Mouse (Mus musculus) heart, embryonic 14.5 days (tissue): Measurements from ENCODE around the gene Gm17571. TPM values are rescaled to one million over a fixed set of nuclear protein-coding genes. Genes with fewer than 3 reads are reported as not detected.

Source experiments
- ATAC-seq: fragments of 200-750 bp; cut with Nextera tagmentation; 2 replicates; pipeline ENCODE4 v1.8.0; 2017; ENCODE audit warnings: low read depth, moderate TSS enrichment; ENCODE audit not compliant: insufficient number of reproducible peaks, insufficient read depth, low FRiP score
- H3K27ac ChIP-seq, 2 experiments: fragments of 200-500 bp in 1 of 2; fragments of 300-500 bp in 1 of 2; sonication (generic) in 1 of 2; replicated peaks in 1 of 2; 2 replicates each; pipeline ENCODE4 v1.5.1; 2012 to 2014; ENCODE audit warnings: low read depth in 2 of 2, low read length in 2 of 2, control low read depth in 1 of 2, mild to moderate bottlenecking in 1 of 2, mixed read lengths in 1 of 2; ENCODE audit not compliant: control insufficient read depth in 1 of 2, insufficient read depth in 1 of 2
- H3K27me3 ChIP-seq: fragments of 300-500 bp; sonication (generic); 2 replicates; pipeline ENCODE4 v1.6.1; 2014; ENCODE audit warnings: mild to moderate bottlenecking, low read length, control low read depth; ENCODE audit not compliant: control insufficient read depth, insufficient read depth
- H3K36me3 ChIP-seq: fragments of 300-500 bp; sonication (generic); 2 replicates; pipeline ENCODE4 v1.6.1; 2014; ENCODE audit warnings: mild to moderate bottlenecking, control low read depth, low read length, mixed read lengths; ENCODE audit not compliant: control insufficient read depth, insufficient read depth
- H3K4me1 ChIP-seq, 2 experiments: fragments of 200-500 bp in 1 of 2; fragments of 300-500 bp in 1 of 2; sonication (generic) in 1 of 2; 2 replicates each; pipeline ENCODE4 v1.6.1; 2012 to 2014; ENCODE audit warnings: low read length in 2 of 2, control low read depth in 1 of 2, mixed read lengths in 1 of 2; ENCODE audit not compliant: control insufficient read depth in 2 of 2, insufficient read depth in 2 of 2
- H3K4me2 ChIP-seq: fragments of 300-500 bp; sonication (generic); 2 replicates; pipeline ENCODE4 v1.6.1; 2014; ENCODE audit warnings: mild to moderate bottlenecking, low read length
- H3K4me3 ChIP-seq, 2 experiments: fragments of 200-500 bp in 1 of 2; fragments of 300-500 bp in 1 of 2; sonication (generic) in 1 of 2; 2 replicates each; pipeline ENCODE4 v1.5.1; 2012 to 2014; ENCODE audit warnings: low read length in 2 of 2, mild to moderate bottlenecking in 2 of 2, control low read depth in 1 of 2, low read depth in 1 of 2, moderate library complexity in 1 of 2; ENCODE audit not compliant: control insufficient read depth in 1 of 2, insufficient read depth in 1 of 2
- H3K9ac ChIP-seq: fragments of 300-500 bp; sonication (generic); 2 replicates; pipeline ENCODE4 v1.6.1; 2014; ENCODE audit warnings: mild to moderate bottlenecking, low read length
- H3K9me3 ChIP-seq: fragments of 300-500 bp; sonication (generic); 2 replicates; pipeline ENCODE4 v1.6.1; 2016; ENCODE audit warnings: low read length, control low read depth; ENCODE audit not compliant: control insufficient read depth
- WGBS: fragments of 180-500 bp; shearing (Covaris S2); extraction: QIAGEN DNeasy Blood & Tissue Kit; methylation state at CpG from one replicate; pipeline ENCODE4 v1.1.7; 2014; 5-methylcytosine and 5-hydroxymethylcytosine counted together
- polyA plus RNA-seq: library from polyadenylated mRNA; unstranded; fragments of >200 nt; fragmentation: Nextera tagmentation; extraction: Ambion mirVana; gene quantifications from 2 replicates; pipeline ENCODE4 v1.2.1, GENCODE M21; 2014

Gm17571 gene
- polyA plus RNA-seq, 1 experiment from 2014 or later, result not detected

GRCm38 (mm10) chr9:13466816-13467215 lies 20.3 kb upstream of the Gm17571 start:
- H3K4me1 ChIP-seq, result peaks cover 17 to 44% of the 10 kb centered on the region in 2 experiments
- no peaks in the 10 kb centered on the region for H3K9me3 ChIP-seq
- no peaks in the 10 kb centered on the region for H3K36me3 ChIP-seq
- no peak for ATAC-seq
- 82% methylated on average over 10 of the region's 10 CpGs for WGBS
- H3K27me3 ChIP-seq, result no peaks in the 10 kb centered on the region
- no peak overlapping the region for H3K4me3 ChIP-seq
- no peak overlapping the region for H3K4me2 ChIP-seq
- H3K9ac ChIP-seq, result no peak overlapping the region
- 0 out of 4 replicates have a peak overlapping the region, but pooled peaks have one; percentile 6 to 12 for H3K27ac ChIP-seq

GRCm38 (mm10) chr9:13466351-13466750 lies 19.8 kb upstream of the Gm17571 start:
- no peak for ATAC-seq

GRCm38 (mm10) chr9:13465358-13466020 lies 18.9 kb upstream of the Gm17571 start:
- H3K4me3 ChIP-seq, result no peak overlapping the region
- no peak overlapping the region for H3K9ac ChIP-seq
- WGBS, result 46% methylated on average over 4 of the region's 4 CpGs
- ATAC-seq, result no peak
- H3K4me2 ChIP-seq, result no peak overlapping the region
- peaks cover 15 to 42% of the 10 kb centered on the region in 2 experiments for H3K4me1 ChIP-seq
- H3K27me3 ChIP-seq, result no peaks in the 10 kb centered on the region
- no peaks in the 10 kb centered on the region for H3K9me3 ChIP-seq
- no peaks in the 10 kb centered on the region for H3K36me3 ChIP-seq
- no peak overlapping the region for H3K27ac ChIP-seq

More at GRCm38 (mm10) chr9:13466351-13466750, 19.8 kb upstream of the Gm17571 start:
- no peak overlapping the region for H3K4me3 ChIP-seq
- H3K27ac ChIP-seq, result peak overlapping the region; percentile 16 to 37; a peak in 1 of 4 replicates
- WGBS, result 69% methylated on average over 4 of the region's 4 CpGs
- H3K4me1 ChIP-seq, result peaks cover 17 to 44% of the 10 kb centered on the region in 2 experiments
- no peak overlapping the region for H3K9ac ChIP-seq
- no peaks in the 10 kb centered on the region for H3K27me3 ChIP-seq
- no peaks in the 10 kb centered on the region for H3K36me3 ChIP-seq
- H3K9me3 ChIP-seq, result no peaks in the 10 kb centered on the region
- H3K4me2 ChIP-seq, result no peak overlapping the region

- Histone ChIP-seq H3K4me2 (no peak overlapping the region), H3K36me3 (no peaks in the 10 kb centered on the region), H3K27ac (no peak overlapping the region), H3K4me1 (peaks cover 7 to 23% of the 10 kb centered on the region in 2 experiments), H3K4me3 (no peak overlapping the region), H3K9me3 (no peaks in the 10 kb centered on the region), H3K27me3 (no peaks in the 10 kb centered on the region), H3K9ac (no peak overlapping the region)
- no peak for ATAC-seq
- 88% methylated on average over 1 of the region's 1 CpGs for WGBS
These were observed 14.4 kb upstream of the Gm17571 start for GRCm38 (mm10) chr9:13460926-13461325.

- Histone ChIP-seq H3K9me3 (no peaks in the 10 kb centered on the region), H3K36me3 (no peaks in the 10 kb centered on the region), H3K4me2 (no peak overlapping the region), H3K4me3 (no peak overlapping the region), H3K27ac (no peak overlapping the region), H3K9ac (no peak overlapping the region), H3K27me3 (no peaks in the 10 kb centered on the region), H3K4me1 (peaks cover 3 to 16% of the 10 kb centered on the region in 2 experiments)
- WGBS, result 91% methylated on average over 3 of the region's 3 CpGs
- no peak for ATAC-seq
These were observed 13.5 kb upstream of the Gm17571 start for GRCm38 (mm10) chr9:13460012-13460411.

- H3K27me3 ChIP-seq, result no peaks in the 10 kb centered on the region
- H3K27ac ChIP-seq, result 0 out of 4 replicates have a peak overlapping the region, but pooled peaks of 1 of the 2 experiments have one; percentile 19
- no peaks in the 10 kb centered on the region for H3K9me3 ChIP-seq
- peaks cover 3 to 17% of the 10 kb centered on the region in 2 experiments for H3K4me1 ChIP-seq
- H3K4me2 ChIP-seq, result no peak overlapping the region
- WGBS, result 58% methylated on average over 1 of the region's 1 CpGs
- no peak for ATAC-seq
- H3K9ac ChIP-seq, result no peak overlapping the region
- no peak overlapping the region for H3K4me3 ChIP-seq
- H3K36me3 ChIP-seq, result no peaks in the 10 kb centered on the region
These were observed 12.8 kb upstream of the Gm17571 start for GRCm38 (mm10) chr9:13459371-13459770.

GRCm38 (mm10) chr9:13457774-13458173 lies 11.2 kb upstream of the Gm17571 start:
- H3K9me3 ChIP-seq, result no peaks in the 10 kb centered on the region
- H3K9ac ChIP-seq, result no peak overlapping the region
- ATAC-seq, result no peak
- no peak overlapping the region for H3K4me3 ChIP-seq
- H3K36me3 ChIP-seq, result no peaks in the 10 kb centered on the region
- H3K27ac ChIP-seq, result no peak overlapping the region
- no peaks in the 10 kb centered on the region for H3K27me3 ChIP-seq
- peaks cover 3 to 20% of the 10 kb centered on the region in 2 experiments for H3K4me1 ChIP-seq
- no peak overlapping the region for H3K4me2 ChIP-seq
- 74% methylated on average over 6 of the region's 6 CpGs for WGBS
